Comparison of ENCODE assay signal across 21 mouse cellular contexts in genomic region chr1:109512632-109513259, GRCm38 (mm10).
DNase-seq lines count a peak whose midpoint lies in the region; ATAC-seq lines count a peak whose summit lies in the region.
"Had no signal": no experiment of that assay in that cellular context is flagged by ENCODE, and none has a peak within 500 bp of the region (broad histone marks: within the 10 kb centered on the region; RNA-seq: fewer than 3 reads in every experiment).

No protein-coding gene starts in this region.

- ATAC-seq in hindbrain, embryonic 14.5 days (ENCODE audit: low FRiP score): no peak
- ATAC-seq: CD4-positive, CD25-positive, alpha-beta regulatory T cell, adult 4 months; inflammation-experienced regulatory T-cells, adult 6 months had no signal

- peak; percentile 35 for DNase-seq in hindbrain, embryonic 14.5 days (ENCODE audit: low spot score)
- DNase-seq in hindbrain, embryonic 10.5 days (ENCODE audit: low spot score): no peak
- DNase-seq in right cerebral cortex, adult 2 months (ENCODE audit: low spot score in 2 of 2): peak; percentile 8 to 13
- no peak for DNase-seq in right cerebral cortex, postnatal 4 days
- DNase-seq in left cerebral cortex, adult 9 months (ENCODE audit: low spot score in 2 of 2): peak; percentile 1 to 25
- DNase-seq in lung, postnatal 10 days: no peak
- DNase-seq in gastrocnemius, adult 8-10 months (ENCODE audit: low spot score in 2 of 2): no peak
- DNase-seq: adrenal gland, adult 8-10 months; gastrocnemius, postnatal 36 days; heart, postnatal 14 days; lung, postnatal 36 days; retina, postnatal 1 day; thymus, adult 2 months had no signal

- WGBS in hindbrain, embryonic 14.5 days: 76% methylated on average over 1 of the region's 1 CpGs
- WGBS in hindbrain, embryonic 10.5 days: 89% methylated on average over 1 of the region's 1 CpGs

- H3K4me2 ChIP-seq in hindbrain, embryonic 14.5 days (replicated peaks): no peak overlapping the region
- H3K4me2 ChIP-seq: kidney, embryonic 15.5 days; limb, embryonic 13.5 days; neural tube, embryonic 15.5 days had no signal

- no peak overlapping the region for H3K4me3 ChIP-seq in hindbrain, embryonic 14.5 days (replicated peaks; ENCODE audit: low read length)
- no peak overlapping the region for H3K4me3 ChIP-seq in hindbrain, embryonic 10.5 days
- H3K4me3 ChIP-seq: heart, embryonic 10.5 days; kidney, embryonic 15.5 days; layer of hippocampus, adult 2 months; limb, embryonic 13.5 days; midbrain, embryonic 10.5 days; neural tube, embryonic 15.5 days had no signal

- H3K27ac ChIP-seq in hindbrain, embryonic 14.5 days: no peak overlapping the region
- no peak overlapping the region for H3K27ac ChIP-seq in hindbrain, embryonic 10.5 days
- H3K27ac ChIP-seq: heart, embryonic 10.5 days; kidney, embryonic 15.5 days; layer of hippocampus, adult 2 months; limb, embryonic 13.5 days; midbrain, embryonic 10.5 days; neural tube, embryonic 15.5 days had no signal

- no peaks in the 10 kb centered on the region for H3K27me3 ChIP-seq in hindbrain, embryonic 14.5 days (ENCODE audit: control insufficient read depth, insufficient read depth, low read length)
- no peaks in the 10 kb centered on the region for H3K27me3 ChIP-seq in hindbrain, embryonic 10.5 days (ENCODE audit: insufficient read depth, poor library complexity, severe bottlenecking)
- H3K27me3 ChIP-seq: kidney, embryonic 15.5 days; limb, embryonic 13.5 days; neural tube, embryonic 15.5 days had no signal

- H3K9ac ChIP-seq in hindbrain, embryonic 14.5 days: no peak overlapping the region
- H3K9ac ChIP-seq: kidney, embryonic 15.5 days; limb, embryonic 13.5 days; neural tube, embryonic 15.5 days had no signal

- no peaks in the 10 kb centered on the region for H3K4me1 ChIP-seq in hindbrain, embryonic 14.5 days (replicated peaks; ENCODE audit: control insufficient read depth, insufficient read depth, low read length)
- H3K4me1 ChIP-seq in hindbrain, embryonic 10.5 days (replicated peaks): no peaks in the 10 kb centered on the region
- H3K4me1 ChIP-seq: heart, embryonic 10.5 days; kidney, embryonic 15.5 days; limb, embryonic 13.5 days; midbrain, embryonic 10.5 days; neural tube, embryonic 15.5 days had no signal

- H3K36me3 ChIP-seq in hindbrain, embryonic 14.5 days (replicated peaks; ENCODE audit: control insufficient read depth, insufficient read depth): no peaks in the 10 kb centered on the region
- H3K36me3 ChIP-seq in hindbrain, embryonic 10.5 days: no peaks in the 10 kb centered on the region
- H3K36me3 ChIP-seq: heart, embryonic 10.5 days; kidney, embryonic 15.5 days; limb, embryonic 13.5 days; midbrain, embryonic 10.5 days; neural tube, embryonic 15.5 days had no signal

- H3K9me3 ChIP-seq in hindbrain, embryonic 14.5 days (ENCODE audit: control insufficient read depth, low read length): no peaks in the 10 kb centered on the region
- no peaks in the 10 kb centered on the region for H3K9me3 ChIP-seq in hindbrain, embryonic 10.5 days
- H3K9me3 ChIP-seq: heart, embryonic 10.5 days; kidney, embryonic 15.5 days; limb, embryonic 13.5 days; midbrain, embryonic 10.5 days; neural tube, embryonic 15.5 days had no signal

Comparison
In these comparisons a context has a peak if more than half of its experiments do, and no peak if none do; other contexts are left out.
1. DNase-seq: peak in hindbrain, embryonic 14.5 days (single experiment), right cerebral cortex, adult 2 months (2 of 2) and left cerebral cortex, adult 9 months (2 of 2); none in hindbrain, embryonic 10.5 days (single experiment), right cerebral cortex, postnatal 4 days (single experiment), lung, postnatal 10 days (single experiment) and gastrocnemius, adult 8-10 months (0 of 2).